Mouse (Mus musculus) T-helper 17 cell (primary cell): ENCODE results near the gene Tsc22d2.

Experiments
- in situ Hi-C, 2 experiments: fragments of 300-600 bp; cut with MboI, MseI; formaldehyde crosslinking; loops; 1 replicate in 1 of 2; 2 replicates in 1 of 2; pipeline ENCODE4 v1.15.1; 2025; ENCODE audit warnings: high pct_unique_total_duplicates in 2 of 2

The Tsc22d2 gene

DNA sequence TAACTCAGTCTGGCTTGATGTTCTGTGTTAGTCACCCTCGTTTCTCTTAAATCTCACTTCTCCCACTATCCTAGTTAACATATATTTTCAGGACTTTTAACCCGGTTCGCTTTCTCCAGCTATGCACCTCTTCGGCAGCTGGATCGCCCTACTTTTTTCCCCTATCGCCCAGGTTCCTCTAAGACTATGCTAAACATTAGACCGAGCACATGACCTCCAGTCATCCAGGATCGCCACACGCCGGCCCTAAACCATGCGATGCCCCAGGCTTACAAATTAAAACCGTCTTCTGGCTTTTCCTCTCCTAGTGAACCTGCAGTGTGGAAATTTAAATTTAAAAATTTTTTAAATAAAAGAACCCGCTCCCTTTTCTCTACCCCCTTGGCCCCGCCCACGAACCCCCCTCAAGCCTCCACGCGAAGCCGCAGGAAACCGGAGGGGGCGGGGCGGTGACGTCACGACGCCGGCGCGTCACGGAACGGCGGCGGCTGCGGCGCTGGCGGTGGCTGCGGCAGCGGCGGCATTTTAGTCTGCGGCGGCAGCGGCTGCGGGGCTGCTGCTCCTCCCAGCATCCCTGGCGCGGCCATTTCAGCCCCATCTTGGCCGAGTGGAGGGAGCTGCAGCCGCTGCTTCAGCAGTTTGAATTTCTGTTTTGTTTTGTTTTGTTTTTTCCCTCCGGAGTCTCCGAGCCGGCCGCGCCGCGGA lies at the start of gene Tsc22d2:
TSS of gene Tsc22d2 (plus strand) at position 482 of the 705 bp plus-strand sequence.
- in situ Hi-C loops = loop anchor here in 1 of 2 experiments (10.0 kb wide), 1 partner anchor 280 kb away; the partner anchor contains the start of gene Siah2

GRCm38 (mm10) chr3:58366756-58367155 lies 47.8 kb upstream of the Tsc22d2 start:
- in situ Hi-C loops = no loop called here

- in situ Hi-C loops = no loop called here
Observed at GRCm38 (mm10) chr3:58370811-58371210, 43.7 kb upstream of the Tsc22d2 start.

DNA sequence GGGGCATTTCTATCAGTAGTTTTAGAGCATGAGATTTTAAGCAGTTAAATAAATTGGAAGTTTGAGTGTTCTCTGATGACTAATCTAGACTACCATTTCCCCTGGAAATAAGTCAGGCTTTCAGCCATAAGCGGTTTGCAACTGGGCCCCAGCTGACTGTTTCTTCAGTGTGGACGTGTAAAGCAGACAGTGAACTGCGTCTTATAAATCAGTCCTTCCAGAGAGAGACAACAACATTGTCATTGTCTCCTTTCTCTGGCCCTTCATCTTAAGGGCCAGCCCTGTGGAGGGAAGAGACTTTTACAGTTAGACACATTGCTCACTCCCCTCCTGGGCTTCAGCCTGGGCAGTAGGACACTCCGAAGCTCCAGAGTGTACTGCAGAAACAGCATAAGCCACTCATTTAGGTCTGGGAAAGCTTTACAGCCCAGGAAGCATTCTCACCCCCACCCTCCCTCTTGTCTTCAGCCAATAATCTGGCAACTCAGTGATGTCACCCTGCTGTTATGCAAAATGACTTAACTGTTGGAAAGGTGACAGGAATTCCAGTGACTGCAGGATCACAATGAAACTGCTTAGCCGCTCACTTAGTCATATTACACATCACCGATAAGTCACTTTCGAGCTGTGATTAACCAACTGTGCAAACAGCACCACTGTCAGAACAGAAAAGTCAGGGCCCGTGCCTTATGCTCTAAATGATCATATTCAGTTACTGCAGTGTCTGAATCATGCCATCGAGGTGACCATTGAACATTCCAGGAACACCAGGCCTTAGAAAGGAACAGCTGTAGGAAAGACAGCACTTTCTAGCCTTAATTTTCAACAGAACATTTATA lies 42.2 kb upstream of the Tsc22d2 start:
- in situ Hi-C loops = no loop called here

- in situ Hi-C loops = no loop called here
Observed at GRCm38 (mm10) chr3:58372905-58373208, 41.7 kb upstream of the Tsc22d2 start.

DNA sequence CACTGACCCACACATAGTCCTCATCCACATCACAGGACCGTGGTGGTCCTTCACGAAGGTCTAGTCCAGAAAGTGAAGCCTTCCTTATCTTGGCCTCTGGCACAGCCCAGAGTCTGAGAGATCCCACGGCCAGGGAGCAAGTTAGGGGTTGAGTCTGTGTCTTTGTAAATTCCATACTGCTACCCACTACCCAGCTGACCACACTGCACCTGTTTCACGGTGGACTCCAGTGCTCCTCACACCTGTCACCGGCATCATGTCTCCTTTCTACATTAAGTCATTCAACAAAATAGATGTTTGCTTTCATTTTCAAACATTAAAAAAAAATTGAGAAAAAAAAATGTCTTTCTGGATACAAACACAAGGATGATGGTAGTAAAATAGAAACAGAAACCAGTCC lies 40.2 kb upstream of the Tsc22d2 start:
- in situ Hi-C loops = no loop called here

DNA sequence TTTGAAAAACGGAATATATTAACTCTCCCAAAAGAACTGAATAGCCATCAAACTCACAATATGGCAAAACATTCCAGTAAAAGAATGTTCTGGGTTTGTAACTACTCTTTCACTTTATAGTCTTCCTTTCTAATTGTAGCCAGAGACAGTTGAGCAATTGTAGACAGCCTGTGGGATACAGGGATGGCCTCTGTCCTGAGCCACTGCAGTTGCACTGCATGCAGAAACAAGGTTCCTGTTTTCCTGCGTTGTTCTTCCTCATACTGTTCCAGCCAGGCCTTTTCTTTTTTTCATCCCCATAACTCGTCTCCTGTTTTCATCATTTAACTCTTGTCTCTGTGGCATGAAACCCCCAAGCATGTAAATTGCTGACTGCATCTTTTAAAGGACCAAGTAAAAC lies 37.8 kb upstream of the Tsc22d2 start:
- in situ Hi-C loops = no loop called here

DNA sequence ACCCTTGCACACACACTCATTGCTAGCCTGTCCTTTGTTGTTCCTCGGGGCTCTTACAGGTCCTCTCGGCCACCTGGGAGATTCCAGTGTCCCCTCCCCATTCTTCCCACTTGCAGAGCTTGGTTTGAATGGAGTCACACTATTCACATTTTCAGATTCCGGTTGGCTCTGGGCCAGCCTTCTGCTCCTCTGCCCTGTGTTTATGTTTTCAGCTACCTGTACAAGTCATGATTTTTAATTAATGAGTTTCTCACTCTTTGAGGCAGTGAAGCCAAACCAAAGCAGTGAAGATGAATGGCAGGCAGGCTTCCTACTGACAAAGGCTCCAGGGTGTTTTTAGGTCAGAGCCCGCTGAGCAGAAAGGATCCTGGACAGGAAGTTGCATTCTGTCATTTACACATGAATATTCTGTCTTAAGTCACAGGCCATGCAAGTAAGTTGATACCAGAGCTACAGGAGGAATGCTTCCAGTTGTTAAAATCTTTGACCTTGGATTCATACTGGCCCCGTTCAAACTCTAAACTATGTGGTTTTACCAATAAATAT lies 36.9 kb upstream of the Tsc22d2 start:
- in situ Hi-C loops = no loop called here

GRCm38 (mm10) chr3:58382676-58383075 lies 31.8 kb upstream of the Tsc22d2 start:
- in situ Hi-C loops = no loop called here

- in situ Hi-C loops = no loop called here
Observed at GRCm38 (mm10) chr3:58385060-58385459, 29.5 kb upstream of the Tsc22d2 start.

DNA sequence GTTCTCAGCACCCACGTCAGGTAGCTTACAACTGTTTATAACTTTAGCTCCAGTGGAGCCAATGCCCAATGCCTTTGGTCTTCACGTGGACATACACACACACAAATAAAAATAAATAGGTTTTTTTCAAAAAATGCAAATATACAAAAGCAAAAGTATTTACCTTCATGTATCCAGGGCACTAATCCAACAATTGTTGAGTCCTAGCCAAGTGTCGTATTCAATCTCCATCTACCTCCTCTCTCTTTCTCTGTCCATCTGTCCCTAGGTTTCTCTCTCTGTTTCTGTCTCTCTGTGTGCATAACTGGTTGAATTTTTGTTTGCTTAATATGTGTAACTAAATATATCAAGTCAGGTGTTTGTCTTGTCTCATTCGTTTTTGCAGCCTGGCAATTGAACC lies 25.8 kb upstream of the Tsc22d2 start:
- in situ Hi-C loops = no loop called here

- in situ Hi-C loops = no loop called here
Observed at GRCm38 (mm10) chr3:58398541-58398940, 16.0 kb upstream of the Tsc22d2 start.

DNA sequence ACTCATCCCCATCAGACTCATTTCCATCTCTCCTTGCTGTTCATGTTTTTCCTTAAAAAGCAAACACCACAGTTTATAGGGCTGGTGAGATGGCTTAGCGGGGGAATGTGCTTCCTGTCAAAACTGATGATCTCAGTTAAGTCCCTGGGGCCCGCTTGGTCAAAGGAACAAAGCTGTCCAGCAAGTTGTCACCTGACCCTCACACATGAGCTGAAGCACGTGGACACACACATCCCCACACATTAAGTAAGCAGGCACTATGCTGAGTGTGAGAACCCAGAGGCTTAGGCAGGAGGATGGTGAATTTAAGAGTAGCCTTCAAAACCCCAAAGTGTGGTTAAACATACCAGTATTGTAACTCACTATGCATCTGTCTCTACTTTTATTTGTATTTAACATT lies 14.6 kb upstream of the Tsc22d2 start:
- in situ Hi-C loops = no loop called here

DNA sequence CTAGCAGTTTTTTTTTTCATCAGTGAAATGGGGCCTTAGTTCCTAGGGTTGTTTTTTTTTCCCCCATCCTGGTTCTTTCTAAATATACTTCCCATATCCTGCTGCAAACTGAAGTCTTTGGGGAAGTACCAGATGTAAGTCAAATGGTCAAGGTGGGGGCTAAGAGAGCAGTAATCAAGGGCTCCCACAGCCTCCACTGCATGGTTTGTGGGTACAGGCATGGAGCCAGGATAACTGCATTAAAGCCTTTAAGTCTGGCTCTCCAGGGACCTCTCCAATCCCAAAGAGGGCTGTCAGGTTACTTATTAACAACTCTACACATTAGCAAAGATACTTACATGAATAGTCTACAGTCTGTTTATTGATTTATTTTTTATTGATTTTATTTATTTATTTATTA lies 2.8 kb upstream of the Tsc22d2 start:
- in situ Hi-C loops = loop anchor here in 1 of 2 experiments (10.0 kb wide), 1 partner anchor 283 kb away; the partner anchor contains the start of gene Siah2

DNA sequence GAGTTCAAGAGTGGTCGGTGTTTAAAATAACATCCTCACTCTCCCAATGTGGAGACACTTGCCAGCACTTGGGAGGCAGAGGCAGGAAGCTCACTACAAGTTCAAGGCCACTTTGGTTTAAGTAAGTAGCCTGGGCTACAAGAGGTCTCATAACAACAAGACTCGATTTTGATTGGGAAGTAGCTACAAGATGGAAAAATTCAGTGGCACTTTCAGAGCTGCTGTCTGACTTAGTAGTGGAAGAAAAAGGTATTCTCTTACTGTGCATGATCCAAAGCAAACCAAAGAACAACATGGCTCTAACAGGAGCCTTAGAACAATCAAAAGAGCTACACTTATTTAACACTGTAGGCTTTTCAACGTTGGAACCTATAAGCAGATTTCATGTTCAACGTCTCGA lies 844 bp upstream of the Tsc22d2 start:
- in situ Hi-C loops = loop anchor here in 1 of 2 experiments (10.0 kb wide), 1 partner anchor 281 kb away; the partner anchor contains the start of gene Siah2

- in situ Hi-C loops = loop anchor here in 1 of 2 experiments (10.0 kb wide), 1 partner anchor 280 kb away; the partner anchor contains the start of gene Siah2
Observed at GRCm38 (mm10) chr3:58414986-58415883, 720 bp downstream of the Tsc22d2 start.

DNA sequence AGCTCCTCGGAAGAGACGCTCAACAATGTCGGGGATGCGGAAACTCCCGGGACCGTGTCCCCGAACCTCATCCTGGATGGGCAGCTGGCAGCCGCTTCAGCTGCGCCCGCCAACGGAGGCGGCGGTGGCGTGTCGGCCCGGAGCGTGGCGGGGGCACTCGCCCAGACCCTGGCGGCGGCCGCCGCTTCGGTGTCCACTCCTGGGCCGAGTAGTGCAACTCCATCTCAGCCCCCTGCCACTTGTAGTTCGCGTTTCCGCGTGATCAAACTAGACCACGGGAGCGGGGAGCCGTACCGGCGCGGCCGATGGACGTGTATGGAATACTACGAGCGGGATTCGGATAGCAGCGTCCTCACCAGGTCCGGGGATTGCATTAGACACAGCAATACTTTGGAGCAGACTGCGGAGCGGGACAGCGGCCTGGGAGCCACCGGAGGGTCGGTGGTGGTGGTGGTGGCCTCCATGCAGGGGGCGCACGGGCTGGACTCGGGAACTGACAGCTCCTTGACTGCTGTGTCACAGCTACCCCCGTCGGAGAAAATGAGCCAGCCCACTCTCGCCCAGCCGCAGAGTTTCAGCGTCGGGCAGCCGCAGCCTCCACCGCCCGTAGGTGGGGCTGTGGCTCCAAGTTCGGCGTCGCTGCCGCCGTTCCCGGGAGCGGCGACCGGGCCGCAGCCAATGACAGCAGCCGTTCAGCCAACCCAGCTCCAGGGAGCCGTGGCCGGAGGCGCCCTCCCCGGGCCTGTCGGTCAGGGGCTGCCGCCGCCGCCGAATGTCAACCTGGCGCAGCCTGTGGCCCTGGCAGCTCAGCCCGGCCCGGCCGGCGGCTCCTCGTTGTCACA lies 1.6 kb downstream of the Tsc22d2 start:
- in situ Hi-C loops = loop anchor here in 1 of 2 experiments (10.0 kb wide), 1 partner anchor 279 kb away; the partner anchor contains the start of gene Siah2

DNA sequence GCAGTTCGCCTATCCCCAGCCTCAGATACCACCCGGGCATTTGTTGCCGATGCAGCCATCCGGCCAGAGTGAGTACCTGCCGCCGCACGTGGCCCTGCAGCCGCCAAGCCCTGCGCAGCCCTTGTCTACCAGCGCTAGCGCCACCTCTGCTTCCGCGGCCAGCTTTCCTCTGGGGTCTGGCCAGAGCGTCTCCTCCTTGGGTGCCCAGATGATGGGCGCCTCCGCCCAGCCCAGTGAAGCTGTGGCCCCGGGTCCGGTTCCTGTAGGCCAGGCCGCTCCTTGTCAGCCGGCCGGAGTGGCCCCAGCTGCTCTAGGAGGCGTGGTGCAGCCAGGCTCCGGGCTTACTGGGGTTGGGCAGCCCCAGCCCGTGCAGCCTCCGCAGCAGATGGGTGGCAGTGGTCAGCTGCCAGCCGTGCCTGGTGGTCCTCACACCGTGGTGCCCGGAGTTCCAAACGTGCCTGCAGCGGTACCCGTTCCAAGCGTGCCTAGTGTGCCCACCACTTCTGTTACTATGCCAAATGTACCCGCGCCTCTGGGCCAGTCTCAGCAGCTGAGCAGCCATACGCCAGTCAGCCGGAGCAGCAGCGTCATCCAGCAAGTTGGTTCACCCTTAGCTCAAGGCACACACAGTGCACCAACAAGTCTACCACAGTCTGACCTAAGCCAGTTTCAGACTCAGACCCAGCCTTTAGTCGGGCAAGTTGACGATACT lies 2.4 kb downstream of the Tsc22d2 start:
- in situ Hi-C loops = loop anchor here in 1 of 2 experiments (10.0 kb wide), 1 partner anchor 278 kb away; the partner anchor contains the start of gene Siah2
